Comparison of ENCODE assay signal across 13 mouse cellular contexts in the genomic region with DNA sequence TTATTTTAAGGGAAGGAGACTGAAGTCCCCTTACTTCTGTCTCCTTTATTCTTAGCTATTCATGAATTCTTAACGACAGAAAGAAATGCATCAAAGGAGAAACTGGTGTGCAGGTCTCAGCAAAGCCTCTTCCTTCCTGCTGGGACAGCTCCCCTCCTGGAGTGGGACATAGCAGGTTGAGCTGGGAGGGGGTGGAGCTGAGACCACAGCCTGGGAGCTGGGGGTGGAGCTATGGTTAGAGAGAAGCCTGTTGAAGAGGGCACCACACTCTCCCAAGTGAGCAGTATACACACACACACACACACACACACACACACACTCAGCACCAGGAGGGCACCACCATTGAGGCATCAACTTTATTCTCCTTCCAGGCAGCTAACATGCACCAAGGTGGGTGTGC.
"Had no signal": no experiment of that assay in that cellular context is flagged by ENCODE, and none has a peak within 500 bp of the region (broad histone marks: within the 10 kb centered on the region; RNA-seq: fewer than 3 reads in every experiment).

No protein-coding gene starts in this region.

- H3K9me3 ChIP-seq: limb, embryonic 12.5 days; liver, embryonic 15.5 days; neural tube, embryonic 12.5 days had no signal

- H3K4me1 ChIP-seq: liver, embryonic 15.5 days; neural tube, embryonic 12.5 days had no signal

- H3K4me2 ChIP-seq: limb, embryonic 12.5 days; liver, embryonic 11.5 days; liver, embryonic 15.5 days; neural tube, embryonic 12.5 days had no signal

- DNase-seq: kidney, adult 18-20 months; kidney, postnatal 10 days; lung, adult 2 months; lung, postnatal 10 days; midbrain, embryonic 14.5 days; thymus, adult 18-20 months; thymus, postnatal 36 days had no signal

- H3K36me3 ChIP-seq: limb, embryonic 12.5 days; liver, embryonic 15.5 days; neural tube, embryonic 12.5 days had no signal

- H3K27ac ChIP-seq: left cerebral cortex, adult 2 months; limb, embryonic 12.5 days; liver, embryonic 15.5 days; macrophage; neural tube, embryonic 12.5 days had no signal

- H3K27me3 ChIP-seq: limb, embryonic 12.5 days; liver, embryonic 15.5 days; neural tube, embryonic 12.5 days had no signal

- H3K4me3 ChIP-seq: left cerebral cortex, adult 2 months; limb, embryonic 12.5 days; liver, embryonic 15.5 days; neural tube, embryonic 12.5 days had no signal

- H3K9ac ChIP-seq: limb, embryonic 12.5 days; liver, embryonic 15.5 days; neural tube, embryonic 12.5 days had no signal
